Mouse (Mus musculus): ENCODE data around the gene Sav1.

Gene Sav1

GRCm38 (mm10) chr12:69986786-69987497, at the start of gene Sav1:
Gene Sav1, minus strand, starts transcription at chr12:69987002.
- peak; percentile 66 for DNase-seq (ENCODE audit: low read depth)

GRCm38 (mm10) chr12:70026233-70026632, 39.4 kb upstream of the Sav1 start:
- no peak for DNase-seq (ENCODE audit: low read depth)

DNA sequence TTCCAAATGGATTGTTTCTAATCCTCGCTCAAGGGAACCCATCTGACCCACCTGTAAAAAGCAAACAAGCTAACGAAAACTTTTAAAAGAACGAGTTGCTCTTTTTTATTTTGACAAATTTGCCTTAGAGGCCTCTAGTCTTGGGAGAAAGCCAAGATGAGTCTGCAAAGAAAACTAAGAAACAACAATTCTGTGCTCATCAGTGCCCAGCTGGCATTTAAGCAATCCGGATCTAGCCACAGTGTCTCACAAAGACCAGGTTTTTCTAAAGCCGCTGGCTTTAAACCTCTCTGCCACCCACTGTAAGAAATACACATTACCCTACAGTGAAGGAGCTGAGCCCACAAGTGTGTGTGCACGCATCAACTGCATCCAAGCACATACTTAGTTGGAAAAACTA, 38.6 kb upstream of the Sav1 start:
- no peak for DNase-seq (ENCODE audit: low read depth)

DNA sequence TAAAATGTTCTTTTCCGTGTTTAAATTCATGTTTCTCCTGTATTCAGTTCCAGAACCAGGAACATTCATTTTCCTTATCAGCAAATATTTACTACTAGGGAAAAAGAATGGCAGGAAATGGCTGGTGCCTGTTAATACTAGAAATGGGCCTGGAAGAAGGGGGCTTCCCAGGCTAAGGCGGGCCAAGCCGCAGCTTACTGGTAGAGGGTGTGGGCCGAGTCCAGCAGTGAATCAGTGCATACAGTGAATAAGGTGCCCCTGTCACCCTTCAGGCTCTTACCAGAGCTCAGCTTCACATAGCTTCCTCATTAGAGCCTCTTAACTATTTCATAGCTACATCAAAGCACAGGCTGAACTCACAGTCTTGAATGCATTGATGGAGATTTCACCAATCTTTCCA, 36.8 kb upstream of the Sav1 start:
- DNase-seq (ENCODE audit: low read depth) = no peak

- peak; percentile 37 for DNase-seq (ENCODE audit: low read depth)
Observed at GRCm38 (mm10) chr12:70018153-70018552, 31.4 kb upstream of the Sav1 start.

DNA sequence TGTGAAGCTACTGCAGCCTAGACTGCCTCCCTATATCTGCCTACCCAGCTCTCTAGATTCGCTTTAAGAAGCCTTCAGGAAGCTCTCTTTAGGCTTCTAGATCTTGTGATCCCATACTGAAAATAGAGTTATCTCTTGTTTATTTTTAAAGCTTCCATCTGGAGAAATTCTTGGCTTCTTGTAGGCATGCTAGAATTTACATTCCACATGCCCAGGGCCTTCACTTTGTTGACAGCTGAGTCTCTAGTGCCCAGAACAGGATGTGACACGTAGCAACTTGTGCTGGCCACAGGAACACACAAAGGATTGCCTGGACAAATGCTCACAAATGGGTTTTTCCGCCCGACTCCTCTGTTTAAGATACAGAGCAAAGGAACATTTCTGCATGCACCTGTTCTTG, 29.1 kb upstream of the Sav1 start:
- DNase-seq (ENCODE audit: low read depth) = no peak

DNA sequence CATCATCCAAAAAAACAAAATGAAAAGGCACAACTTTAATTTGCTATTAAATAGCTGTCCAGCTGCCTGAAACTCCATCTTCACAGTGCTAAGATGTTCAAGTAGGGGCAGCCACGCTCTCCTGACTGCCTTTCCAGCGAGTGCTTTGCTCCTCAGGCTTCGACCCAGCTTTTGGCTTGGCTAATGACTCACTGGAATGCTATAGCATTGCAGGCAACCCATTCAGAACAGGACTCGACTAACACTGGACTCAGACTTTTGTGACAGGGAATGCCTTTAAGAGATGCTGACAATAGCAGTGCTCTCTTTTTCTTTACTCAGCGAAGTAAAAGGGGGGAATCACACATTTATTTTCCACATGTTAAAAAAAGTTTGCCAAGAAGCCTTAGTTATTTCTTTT, 24.9 kb upstream of the Sav1 start:
- DNase-seq (ENCODE audit: low read depth) = no peak

- no peak for DNase-seq (ENCODE audit: low read depth)
Observed at GRCm38 (mm10) chr12:70010356-70010755, 23.6 kb upstream of the Sav1 start.

- no peak for DNase-seq (ENCODE audit: low read depth)
Observed at GRCm38 (mm10) chr12:70005103-70005502, 18.3 kb upstream of the Sav1 start.

DNA sequence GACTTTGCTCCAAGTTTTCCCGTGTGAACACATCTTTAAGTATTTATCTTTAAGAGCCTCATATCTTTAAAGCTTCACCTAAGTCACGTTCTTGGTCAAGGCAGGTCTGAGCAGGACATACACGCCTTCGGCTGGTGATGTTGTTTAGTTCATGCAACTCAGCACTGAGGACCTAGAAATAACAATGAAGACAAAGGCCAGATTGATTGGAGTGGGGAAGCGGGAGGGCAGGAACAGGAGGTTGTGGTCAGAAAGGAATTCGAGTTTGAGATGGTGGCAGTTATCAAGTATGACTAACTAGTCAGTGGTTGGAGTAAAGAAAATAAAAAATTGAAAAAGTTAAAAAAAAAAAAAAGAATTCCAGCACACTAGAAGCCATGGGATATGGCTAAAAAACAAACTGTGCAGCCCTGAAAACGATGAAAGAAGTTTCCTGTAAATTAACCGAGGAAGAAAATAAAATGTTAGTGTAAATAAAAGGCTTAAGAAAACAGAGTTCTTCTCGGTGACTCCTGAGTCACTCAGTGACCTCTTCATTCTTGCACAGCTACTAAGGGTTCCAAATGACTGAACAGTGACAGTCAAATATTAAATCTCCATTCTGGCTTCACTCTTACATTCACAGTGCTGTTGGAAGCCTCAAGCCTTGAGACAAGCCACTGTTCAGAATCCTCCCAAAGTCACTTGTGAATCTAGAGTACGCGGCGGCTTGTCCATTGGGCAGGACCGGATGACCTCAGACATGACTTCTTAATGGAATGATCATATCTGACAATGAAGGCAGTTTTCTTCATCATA, 11.6 kb upstream of the Sav1 start:
- peak; percentile 49 for DNase-seq (ENCODE audit: low read depth)

DNA sequence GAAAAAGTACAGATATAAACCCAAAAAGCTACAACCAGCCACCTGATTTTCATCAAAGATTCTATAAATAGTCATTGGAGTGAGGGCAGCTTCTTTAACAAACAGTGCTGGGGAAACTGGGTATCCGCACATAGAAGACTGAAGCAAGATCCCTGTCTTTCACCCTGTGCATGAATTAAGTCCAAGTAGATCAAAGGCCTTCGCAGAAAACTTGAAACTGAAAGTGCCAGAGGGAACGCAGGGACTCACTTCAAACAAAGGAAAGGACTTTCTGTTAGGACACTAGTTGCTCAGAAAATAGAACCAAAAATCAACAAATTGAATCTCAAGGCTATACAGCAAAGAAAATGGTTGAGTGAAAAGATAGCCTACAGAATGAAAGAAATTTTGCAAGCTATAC, 8.6 kb upstream of the Sav1 start:
- no peak for DNase-seq (ENCODE audit: low read depth)

DNA sequence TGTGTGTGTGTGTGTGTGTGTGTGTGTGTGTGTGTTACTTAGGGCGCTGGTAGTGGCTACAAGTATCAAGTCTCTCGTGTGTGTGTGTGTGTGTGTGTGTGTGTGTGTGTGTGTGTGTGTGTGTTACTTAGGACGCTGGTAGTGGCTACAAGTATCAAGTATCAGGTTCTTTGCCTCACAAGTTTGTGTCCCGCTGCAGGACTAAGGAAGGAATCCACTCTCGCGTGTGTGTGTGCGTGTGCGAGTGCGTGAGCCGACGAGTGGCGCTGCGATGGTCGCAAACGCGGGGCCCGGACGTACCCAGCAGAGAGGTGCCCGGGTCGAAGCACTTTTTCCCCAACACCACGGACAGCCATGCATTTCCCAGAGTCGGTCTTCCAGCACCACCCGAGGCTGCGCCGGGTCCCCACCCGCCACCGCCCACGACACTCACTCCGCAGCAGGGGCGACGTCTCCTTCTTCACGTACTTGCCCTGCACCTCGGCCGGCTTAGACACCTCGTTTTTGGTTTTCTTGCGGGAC, 500 bp downstream of the Sav1 start:
- peak; percentile 76 for DNase-seq (ENCODE audit: low read depth)

GRCm38 (mm10) chr12:69985546-69985945, 1.3 kb downstream of the Sav1 start:
- peak; percentile 37 for DNase-seq (ENCODE audit: low read depth)

DNA sequence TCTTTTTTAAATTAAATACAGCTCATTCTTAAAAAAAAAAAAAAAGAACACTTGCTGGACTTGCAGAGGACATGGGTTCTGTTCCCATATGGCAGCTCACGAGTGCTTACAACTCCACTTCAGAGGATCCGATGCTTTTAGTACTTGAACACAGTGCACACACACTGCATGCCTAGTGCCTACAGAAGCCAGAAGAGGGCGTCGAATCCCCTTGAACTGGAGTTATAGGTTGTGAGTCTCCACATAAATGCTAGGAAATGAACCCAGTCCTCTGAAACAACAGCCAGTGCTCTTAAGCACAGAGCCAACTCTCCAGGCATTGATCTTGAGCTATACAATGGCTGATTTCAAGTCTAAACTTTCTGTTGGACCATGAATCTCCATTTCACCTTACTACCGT, 3.9 kb downstream of the Sav1 start:
- peak; percentile 58 for DNase-seq (ENCODE audit: low read depth)

GRCm38 (mm10) chr12:69977376-69977998, 9.3 kb downstream of the Sav1 start:
- no peak for DNase-seq (ENCODE audit: low read depth)

DNA sequence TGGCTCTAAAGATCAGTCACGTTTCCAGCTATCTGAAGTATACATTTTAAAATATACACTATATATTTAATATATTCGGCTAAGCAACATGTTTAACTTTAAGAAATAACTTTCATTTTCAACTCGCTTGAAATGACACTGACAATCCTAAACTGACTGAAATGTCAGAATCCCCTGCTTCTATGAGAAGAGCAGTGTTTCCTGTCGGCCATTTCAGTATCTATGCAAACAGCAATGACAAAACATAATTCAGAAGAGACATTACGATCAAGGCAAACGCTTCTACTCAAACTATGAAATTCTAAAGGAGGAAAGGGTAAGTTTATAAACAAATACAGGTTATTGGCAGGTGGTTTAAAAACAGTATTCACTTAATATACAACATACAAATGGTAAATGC, 10.1 kb downstream of the Sav1 start:
- DNase-seq (ENCODE audit: low read depth) = no peak

DNA sequence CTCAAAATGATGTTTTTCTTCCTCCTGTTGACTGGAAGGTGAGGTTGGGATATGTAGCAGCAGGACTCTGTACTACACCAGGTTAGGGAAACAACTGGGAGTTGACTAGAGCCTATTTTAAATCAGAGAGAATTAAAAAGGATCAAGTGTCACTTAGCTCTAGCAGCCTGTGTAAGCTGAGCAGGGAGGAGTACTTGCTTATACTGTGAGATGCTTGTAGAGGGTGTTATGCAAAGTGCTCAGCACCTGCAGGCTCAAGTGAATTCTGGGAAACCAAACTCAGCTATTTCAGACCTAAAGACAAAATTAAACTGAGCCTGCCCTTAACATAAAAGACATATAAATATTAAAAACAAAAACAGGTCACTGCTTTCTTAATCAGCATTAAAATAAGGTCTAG, 13.1 kb downstream of the Sav1 start:
- DNase-seq (ENCODE audit: low read depth) = no peak

DNA sequence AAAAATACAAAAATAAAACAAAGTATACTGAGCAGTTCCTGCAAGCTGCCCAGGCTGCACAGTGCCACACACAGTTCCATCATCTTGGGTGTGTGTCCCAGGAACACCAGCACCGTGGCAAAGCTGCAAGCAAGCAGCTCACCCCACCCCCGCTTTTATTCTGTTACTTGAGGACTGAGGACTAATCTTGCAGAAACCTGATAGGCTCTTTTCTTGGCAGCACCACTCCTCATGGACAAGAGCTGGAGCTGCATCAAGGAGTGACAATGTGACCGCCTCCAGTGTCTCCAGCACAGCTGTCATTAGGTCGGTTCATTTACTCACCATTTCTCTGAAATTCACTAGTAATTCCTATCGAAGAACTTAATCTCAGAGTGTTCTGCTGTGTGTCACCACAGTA, 18.6 kb downstream of the Sav1 start:
- DNase-seq (ENCODE audit: low read depth) = no peak

GRCm38 (mm10) chr12:69967112-69967511, 19.7 kb downstream of the Sav1 start:
- no peak for DNase-seq (ENCODE audit: low read depth)

DNA sequence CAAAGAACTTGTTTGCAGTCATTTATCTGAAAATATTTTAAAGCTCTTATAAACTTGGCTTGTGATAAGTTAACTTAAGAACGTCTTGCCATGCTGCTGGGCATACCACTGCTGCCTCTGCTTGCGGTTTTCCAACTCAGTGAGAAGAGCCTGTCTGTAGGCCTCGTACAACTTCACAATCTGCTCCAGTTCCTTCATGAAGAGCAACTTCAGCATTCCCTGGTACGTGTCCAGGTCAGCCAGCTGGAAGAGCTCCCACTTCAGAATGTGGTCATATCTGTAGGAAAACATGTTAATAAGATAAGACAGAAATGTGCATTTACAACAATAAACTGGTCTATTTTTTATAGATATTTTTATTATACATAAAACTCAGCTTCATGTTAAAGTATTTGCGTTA, 20.7 kb downstream of the Sav1 start:
- DNase-seq (ENCODE audit: low read depth) = no peak

- DNase-seq (ENCODE audit: low read depth) = no peak
Observed at GRCm38 (mm10) chr12:69965644-69966043, 21.2 kb downstream of the Sav1 start.

GRCm38 (mm10) chr12:69963141-69963540, 23.7 kb downstream of the Sav1 start:
- DNase-seq (ENCODE audit: low read depth) = no peak

DNA sequence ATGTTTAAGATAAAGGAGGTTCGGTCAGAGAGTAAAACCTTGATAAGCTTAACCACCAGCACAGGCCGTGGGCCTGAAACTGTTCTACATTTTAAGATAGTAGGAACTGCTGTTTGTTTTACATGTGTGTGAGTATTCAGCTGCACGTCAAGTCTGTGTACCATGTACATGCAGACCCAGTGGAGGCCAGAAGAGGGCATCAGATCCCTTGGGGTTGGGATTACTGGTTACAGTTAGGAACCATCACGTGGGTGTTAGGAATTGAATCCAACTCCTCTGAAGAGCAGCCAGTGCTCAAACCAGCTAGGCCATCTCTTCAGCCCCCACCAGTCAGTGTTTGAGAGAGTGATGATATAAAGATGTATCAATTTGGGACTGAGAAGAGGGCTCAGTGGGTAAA, 24.3 kb downstream of the Sav1 start:
- DNase-seq (ENCODE audit: low read depth) = peak; percentile 67

All from 416B (cell line).